Comparison of ENCODE assay signal across 9 mouse cellular contexts in the genomic region with DNA sequence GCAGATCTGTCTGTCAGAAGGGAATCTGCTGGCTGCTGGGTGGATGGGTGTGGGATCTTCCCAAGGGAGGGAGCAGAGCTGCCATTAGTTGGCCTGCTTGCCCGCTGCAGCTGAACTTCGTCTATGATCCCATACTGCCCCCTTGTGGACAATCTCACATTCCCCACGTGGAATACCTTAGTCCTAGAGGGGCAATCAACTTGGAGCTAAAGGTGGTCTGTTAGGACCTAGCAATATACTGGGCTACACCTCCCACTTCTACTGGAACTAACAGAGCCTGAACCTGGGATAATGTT. TPM values are rescaled to one million over a fixed set of nuclear protein-coding genes. Genes with fewer than 3 reads are reported as not detected.
A peak's percentile ranks its signal among the peaks of the same experiment; 100 is the strongest.
DNase-seq lines count a peak whose midpoint lies in the region; ATAC-seq and TF ChIP-seq lines count a peak whose summit lies in the region.
"Had no signal": no experiment of that assay in that cellular context is flagged by ENCODE, and none has a peak within 500 bp of the region (broad histone marks: within the 10 kb centered on the region; RNA-seq: fewer than 3 reads in every experiment).

No protein-coding gene starts in this region.

- peak; percentile 71 for TF ChIP-seq CTCF in G1E (IDR thresholded peaks at IDR 0.05; ENCODE audit: low read depth, low read length)
- TF ChIP-seq CTCF in forebrain, postnatal 0 days (IDR thresholded peaks at IDR 0.05; ENCODE audit: low read depth) = peak; percentile 98
- TF ChIP-seq CTCF in layer of hippocampus, adult 2 months (conservative IDR thresholded peaks at IDR 0.05) = peak; percentile 96
- peak; percentile 98 for TF ChIP-seq CTCF in lung, embryonic 14.5 days (IDR thresholded peaks at IDR 0.05; ENCODE audit: low read depth)

- peak; percentile 59 for DNase-seq in G1E (ENCODE audit: low spot score)
- peak; percentile 79 for DNase-seq in cerebellum, adult 11-12 months
- peak; percentile 94 for DNase-seq in forebrain, postnatal 0 days
- peak; percentile 92 for DNase-seq in heart, postnatal 4 days
- peak; percentile 88 to 91 for DNase-seq in layer of hippocampus, adult 2 months (ENCODE audit: low spot score in 2 of 2)
- peak; percentile 97 for DNase-seq in lung, embryonic 14.5 days
- DNase-seq in ovary, adult 18-20 months (ENCODE audit: low spot score) = peak; percentile 63
- DNase-seq in thymus, postnatal 0 days (ENCODE audit: low spot score) = peak; percentile 83

- H3K27ac ChIP-seq in forebrain, postnatal 0 days (ENCODE audit: low read depth, low read length) = no peak overlapping the region
- H3K27ac ChIP-seq in layer of hippocampus, adult 2 months = peak overlapping the region; percentile 84
- no peak overlapping the region for H3K27ac ChIP-seq in lung, embryonic 14.5 days (ENCODE audit: low read depth)

- 0% methylated on average over 3 of the region's 3 CpGs for WGBS in forebrain, postnatal 0 days
- WGBS in lung, embryonic 14.5 days = 0% methylated on average over 3 of the region's 3 CpGs

- H3K4me3 ChIP-seq in G1E (ENCODE audit: low read depth, low read length) = no peak overlapping the region
- H3K4me3 ChIP-seq in forebrain, postnatal 0 days (ENCODE audit: low read depth, low read length) = no peak overlapping the region
- peak overlapping the region; percentile 40 for H3K4me3 ChIP-seq in layer of hippocampus, adult 2 months
- H3K4me3 ChIP-seq in lung, embryonic 14.5 days (ENCODE audit: low read depth, low read length) = no peak overlapping the region
- H3K4me3 ChIP-seq: myocyte had no signal

- H3K27me3 ChIP-seq in G1E (ENCODE audit: insufficient read depth, low read length) = peaks cover 47% of the 10 kb centered on the region
- no peaks in the 10 kb centered on the region for H3K27me3 ChIP-seq in forebrain, postnatal 0 days (ENCODE audit: insufficient read depth, low read length)
- no peaks in the 10 kb centered on the region for H3K27me3 ChIP-seq in lung, embryonic 14.5 days (ENCODE audit: insufficient read depth, low read length)

- ATAC-seq in G1E (ENCODE audit: extremely low read depth, insufficient number of reproducible peaks, low FRiP score, poor library complexity, severe bottlenecking) = peak; percentile 49
- peak; percentile 78 for ATAC-seq in forebrain, postnatal 0 days
- peak; percentile 74 for ATAC-seq in lung, embryonic 14.5 days (ENCODE audit: insufficient read depth)

- 0 out of 2 replicates have a peak overlapping the region, but pooled peaks have one; percentile 11 for H3K9ac ChIP-seq in forebrain, postnatal 0 days
- no peak overlapping the region for H3K9ac ChIP-seq in lung, embryonic 14.5 days

- no peaks in the 10 kb centered on the region for H3K36me3 ChIP-seq in G1E (replicated peaks)
- no peaks in the 10 kb centered on the region for H3K36me3 ChIP-seq in forebrain, postnatal 0 days (ENCODE audit: insufficient read depth)
- H3K36me3 ChIP-seq in lung, embryonic 14.5 days (ENCODE audit: insufficient read depth) = no peaks in the 10 kb centered on the region

- H3K9me3 ChIP-seq in G1E (replicated peaks) = no peaks in the 10 kb centered on the region
- no peaks in the 10 kb centered on the region for H3K9me3 ChIP-seq in forebrain, postnatal 0 days (ENCODE audit: low read length)
- no peaks in the 10 kb centered on the region for H3K9me3 ChIP-seq in lung, embryonic 14.5 days (ENCODE audit: low read depth, low read length)

- peak overlapping the region; percentile 18 for H3K4me2 ChIP-seq in forebrain, postnatal 0 days (ENCODE audit: low read depth)
- peak overlapping the region; percentile 51 for H3K4me2 ChIP-seq in lung, embryonic 14.5 days

- peaks cover 34% of the 10 kb centered on the region for H3K4me1 ChIP-seq in G1E (ENCODE audit: insufficient read depth, low read depth, low read length)
- peaks cover 28% of the 10 kb centered on the region for H3K4me1 ChIP-seq in forebrain, postnatal 0 days (ENCODE audit: insufficient read depth)
- H3K4me1 ChIP-seq in lung, embryonic 14.5 days (ENCODE audit: insufficient read depth) = peaks cover 15% of the 10 kb centered on the region

RNA-seq across cellular contexts. Expression of gene Rpl29, which starts 7.4 kb away (rescaled TPM):
- total RNA-seq in G1E (2014; fragmentation: Nextera tagmentation) (149 and 190 TPM in 2 replicates), G1E (2017) (81.1 and 107 TPM in 2 replicates)
- polyA plus RNA-seq in G1E (2012) = 29.5 and 38.8 TPM in 2 replicates
- total RNA-seq in forebrain, postnatal 0 days (2014; rRNA removed) = 890 and 984 TPM in 2 replicates
- 678 and 804 TPM in 2 replicates for polyA plus RNA-seq in forebrain, postnatal 0 days (2015; fragmentation: Nextera tagmentation; extraction: Ambion mirVana)
- 100 to 1,000 TPM; 471 to 490 TPM for total RNA-seq in heart, postnatal 4 days (2021)
- total RNA-seq in layer of hippocampus, adult 2 months (2021) = 100 to 1,000 TPM; 260 to 265 TPM
- polyA plus RNA-seq in lung, embryonic 14.5 days (2014; fragmentation: Nextera tagmentation; extraction: Ambion mirVana) = 1,268 and 1,276 TPM in 2 replicates
- polyA plus RNA-seq in thymus, postnatal 0 days (2015; fragmentation: Nextera tagmentation; extraction: Ambion mirVana) = 1,071 and 1,139 TPM in 2 replicates

RNA-seq across cellular contexts. Expression of gene Acy1, which starts 16.3 kb away (rescaled TPM):
- total RNA-seq in G1E (2014; fragmentation: Nextera tagmentation) (6.0 and 11.6 TPM in 2 replicates), G1E (2017) (11.0 and 17.1 TPM in 2 replicates)
- polyA plus RNA-seq in G1E (2012) = 12.7 and 16.5 TPM in 2 replicates
- total RNA-seq in forebrain, postnatal 0 days (2014; rRNA removed) = 12.9 and 18.1 TPM in 2 replicates
- 20.5 and 21.0 TPM in 2 replicates for polyA plus RNA-seq in forebrain, postnatal 0 days (2015; fragmentation: Nextera tagmentation; extraction: Ambion mirVana)
- total RNA-seq in heart, postnatal 4 days (2021) = 10 to 100 TPM; 20.5 to 20.6 TPM
- 10 to 100 TPM; 15.5 to 16.1 TPM for total RNA-seq in layer of hippocampus, adult 2 months (2021)
- 33.2 and 34.9 TPM in 2 replicates for polyA plus RNA-seq in lung, embryonic 14.5 days (2014; fragmentation: Nextera tagmentation; extraction: Ambion mirVana)
- 17.4 and 18.3 TPM in 2 replicates for polyA plus RNA-seq in thymus, postnatal 0 days (2015; fragmentation: Nextera tagmentation; extraction: Ambion mirVana)

RNA-seq across cellular contexts. Expression of gene Abhd14b, which starts 25.4 kb away (rescaled TPM):
- total RNA-seq in G1E (2014; fragmentation: Nextera tagmentation) = 6.9 and 7.7 TPM in 2 replicates
- total RNA-seq in G1E (2017) = 2.6 and 3.1 TPM in 2 replicates
- 2.3 and 3.1 TPM in 2 replicates for polyA plus RNA-seq in G1E (2012)
- 10.5 and 13.8 TPM in 2 replicates for total RNA-seq in forebrain, postnatal 0 days (2014; rRNA removed)
- 7.6 and 8.8 TPM in 2 replicates for polyA plus RNA-seq in forebrain, postnatal 0 days (2015; fragmentation: Nextera tagmentation; extraction: Ambion mirVana)
- 1 to 10 TPM; 4.5 to 5.0 TPM for total RNA-seq in heart, postnatal 4 days (2021)
- 10 to 100 TPM; 13.9 to 17.0 TPM for total RNA-seq in layer of hippocampus, adult 2 months (2021)
- 10.0 and 11.0 TPM in 2 replicates for polyA plus RNA-seq in lung, embryonic 14.5 days (2014; fragmentation: Nextera tagmentation; extraction: Ambion mirVana)
- polyA plus RNA-seq in thymus, postnatal 0 days (2015; fragmentation: Nextera tagmentation; extraction: Ambion mirVana) = 9.4 and 13.0 TPM in 2 replicates

RNA-seq across cellular contexts. Expression of gene Abhd14a, which starts 25.7 kb away (rescaled TPM):
- total RNA-seq in G1E (2014; fragmentation: Nextera tagmentation) (4.8 and 5.7 TPM in 2 replicates), G1E (2017) (7.7 and 8.4 TPM in 2 replicates)
- polyA plus RNA-seq in G1E (2012) = 22.4 and 24.0 TPM in 2 replicates
- 54.4 and 63.2 TPM in 2 replicates for total RNA-seq in forebrain, postnatal 0 days (2014; rRNA removed)
- polyA plus RNA-seq in forebrain, postnatal 0 days (2015; fragmentation: Nextera tagmentation; extraction: Ambion mirVana) = 84.1 and 87.1 TPM in 2 replicates
- total RNA-seq in heart, postnatal 4 days (2021) = 10 to 100 TPM; 23.7 to 26.1 TPM
- 10 to 100 TPM; 39.0 to 39.4 TPM for total RNA-seq in layer of hippocampus, adult 2 months (2021)
- polyA plus RNA-seq in lung, embryonic 14.5 days (2014; fragmentation: Nextera tagmentation; extraction: Ambion mirVana) = 46.0 and 48.4 TPM in 2 replicates
- 15.7 and 19.6 TPM in 2 replicates for polyA plus RNA-seq in thymus, postnatal 0 days (2015; fragmentation: Nextera tagmentation; extraction: Ambion mirVana)

RNA-seq across cellular contexts. Expression of gene Pcbp4, which starts 31.3 kb away (rescaled TPM):
- total RNA-seq in G1E (2014; fragmentation: Nextera tagmentation) (9.2 and 9.9 TPM in 2 replicates), G1E (2017) (2.8 and 3.0 TPM in 2 replicates)
- 18.9 and 22.1 TPM in 2 replicates for polyA plus RNA-seq in G1E (2012)
- total RNA-seq in forebrain, postnatal 0 days (2014; rRNA removed) = 454 and 602 TPM in 2 replicates
- polyA plus RNA-seq in forebrain, postnatal 0 days (2015; fragmentation: Nextera tagmentation; extraction: Ambion mirVana) = 251 and 273 TPM in 2 replicates
- 100 to 1,000 TPM in 1 of 2 experiments, 10 to 100 TPM in 1; 96.8 to 101 TPM for total RNA-seq in heart, postnatal 4 days (2021)
- total RNA-seq in layer of hippocampus, adult 2 months (2021) = 100 to 1,000 TPM; 187 to 205 TPM
- 95.9 and 109 TPM in 2 replicates for polyA plus RNA-seq in lung, embryonic 14.5 days (2014; fragmentation: Nextera tagmentation; extraction: Ambion mirVana)
- polyA plus RNA-seq in thymus, postnatal 0 days (2015; fragmentation: Nextera tagmentation; extraction: Ambion mirVana) = 12.6 and 16.3 TPM in 2 replicates
